ENCODE assay signal across 8 mouse cellular contexts in genomic region chr5:9111759-9112158, GRCm38 (mm10). TPM values are rescaled to one million over a fixed set of nuclear protein-coding genes. Genes with fewer than 3 reads are reported as not detected.
A peak's percentile ranks its signal among the peaks of the same experiment; 100 is the strongest.
DNase-seq lines count a peak whose midpoint lies in the region; ATAC-seq and TF ChIP-seq lines count a peak whose summit lies in the region.

No protein-coding gene starts in this region.

- no peaks in the 10 kb centered on the region; the same call in 1 of the 2 replicates for H3K27me3 ChIP-seq in G1E (ENCODE audit: insufficient read depth, low read length)
- no peaks in the 10 kb centered on the region for H3K27me3 ChIP-seq in liver, embryonic 14.5 days (ENCODE audit: control insufficient read depth, insufficient read depth, low read length)
- H3K27me3 ChIP-seq in neural tube, embryonic 11.5 days (ENCODE audit: control insufficient read depth, insufficient read depth, low read length): no peaks in the 10 kb centered on the region

- H3K9me3 ChIP-seq in G1E (replicated peaks): no peaks in the 10 kb centered on the region
- H3K9me3 ChIP-seq in liver, embryonic 14.5 days (ENCODE audit: control insufficient read depth, low read length): no peaks in the 10 kb centered on the region
- H3K9me3 ChIP-seq in neural tube, embryonic 11.5 days (ENCODE audit: control insufficient read depth, low read length): no peaks in the 10 kb centered on the region

- WGBS in liver, embryonic 14.5 days (ENCODE audit: insufficient replicate concordance): 8% methylated on average over 5 of the region's 5 CpGs
- 27% methylated on average over 5 of the region's 5 CpGs for WGBS in neural tube, embryonic 11.5 days

- peaks cover 22% of the 10 kb centered on the region for H3K36me3 ChIP-seq in G1E (replicated peaks)
- H3K36me3 ChIP-seq in liver, embryonic 14.5 days (replicated peaks; ENCODE audit: control insufficient read depth, insufficient read depth, low read depth): no peaks in the 10 kb centered on the region
- H3K36me3 ChIP-seq in neural tube, embryonic 11.5 days (ENCODE audit: control insufficient read depth, insufficient read depth, low read length): no peaks in the 10 kb centered on the region

- TF ChIP-seq EP300 in liver, embryonic 14.5 days (IDR thresholded peaks at IDR 0.05; ENCODE audit: low read depth): no peak

- TF ChIP-seq CTCF in G1E (IDR thresholded peaks at IDR 0.05; ENCODE audit: low read depth, low read length): peak; percentile 55; the same call in 1 of the 2 replicates
- peak; percentile 81 for TF ChIP-seq CTCF in liver, embryonic 14.5 days (IDR thresholded peaks at IDR 0.05; ENCODE audit: low read depth)

- no peaks in the 10 kb centered on the region for H3K4me1 ChIP-seq in G1E (ENCODE audit: insufficient read depth, low read depth, low read length)
- H3K4me1 ChIP-seq in liver, embryonic 14.5 days (replicated peaks; ENCODE audit: control insufficient read depth in 2 of 2, insufficient read depth in 2 of 2, low read length in 1 of 2): peaks cover 0 to 2% of the 10 kb centered on the region in 2 experiments; a peak in 1 of 4 replicates
- H3K4me1 ChIP-seq in neural tube, embryonic 11.5 days (ENCODE audit: control insufficient read depth, insufficient read depth, low read length): no peaks in the 10 kb centered on the region

- intact Hi-C loops in gastrocnemius, postnatal 14 days (cut with DNase I; ENCODE audit: low total_unique reads): no loop called here

- no peak overlapping the region for H3K4me3 ChIP-seq in G1E (ENCODE audit: low read depth, low read length)
- H3K4me3 ChIP-seq in liver, embryonic 14.5 days (ENCODE audit: insufficient read depth in 1 of 2, low read depth in 2 of 2, low read length in 2 of 2): no peak overlapping the region
- H3K4me3 ChIP-seq in neural tube, embryonic 11.5 days (ENCODE audit: low read depth, low read length): no peak overlapping the region

- H3K9ac ChIP-seq in liver, embryonic 14.5 days (replicated peaks): no peak overlapping the region
- no peak overlapping the region for H3K9ac ChIP-seq in neural tube, embryonic 11.5 days (ENCODE audit: low read length)

- H3K27ac ChIP-seq in liver, embryonic 14.5 days: no peak overlapping the region
- H3K27ac ChIP-seq in neural tube, embryonic 11.5 days (ENCODE audit: low read depth, low read length): no peak overlapping the region

- DNase-seq in 3134 (ENCODE audit: extremely low read depth, insufficient read length, low spot score) (peak; percentile 29), G1E (ENCODE audit: low spot score) (peak; percentile 6)
- DNase-seq in cerebellum, postnatal 14 days: peak; percentile 72 to 80
- DNase-seq in gastrocnemius, postnatal 14 days: peak; percentile 14
- DNase-seq in kidney, adult 8-10 months: peak; percentile 39 to 62
- DNase-seq in liver, embryonic 14.5 days (ENCODE audit: low read depth in 3 of 3, low spot score in 3 of 3): peak in 2 of 3 experiments; percentile 19 to 27
- peak; percentile 49 for DNase-seq in neural tube, embryonic 11.5 days (ENCODE audit: low spot score)
- peak; percentile 23 to 68 for DNase-seq in thymus, postnatal 10 days (ENCODE audit: low spot score in 2 of 2)

- peak; percentile 52; the same call in 1 of the 2 replicates for ATAC-seq in G1E (ENCODE audit: extremely low read depth, insufficient number of reproducible peaks, low FRiP score, poor library complexity, severe bottlenecking)
- peak; percentile 35; the same call in 1 of the 2 replicates for ATAC-seq in liver, embryonic 14.5 days (ENCODE audit: insufficient read depth)
- ATAC-seq in neural tube, embryonic 11.5 days (ENCODE audit: insufficient read depth, low FRiP score, low TSS enrichment): peak; percentile 68

- no peak overlapping the region for H3K4me2 ChIP-seq in liver, embryonic 14.5 days (ENCODE audit: low read depth)
- H3K4me2 ChIP-seq in neural tube, embryonic 11.5 days (ENCODE audit: low read depth): no peak overlapping the region

RNA-seq across cellular contexts. Expression of gene Tmem243, which starts 11.3 kb away (rescaled TPM):
- 0.97 and 2.0 TPM in 2 replicates for total RNA-seq in G1E (2014; fragmentation: Nextera tagmentation)
- 2.6 and 3.2 TPM in 2 replicates for total RNA-seq in G1E (2017)
- polyA plus RNA-seq in G1E (2012): 0.68 and 0.87 TPM in 2 replicates
- total RNA-seq in gastrocnemius, postnatal 14 days (2021): 1 to 10 TPM; 4.2 to 6.2 TPM
- 3.1 and 4.2 TPM in 2 replicates for polyA plus RNA-seq in liver, embryonic 14.5 days (2012; rRNA removed)
- 10.6 and 11.3 TPM in 2 replicates for polyA plus RNA-seq in liver, embryonic 14.5 days (2014; fragmentation: Nextera tagmentation; extraction: Ambion mirVana)
- 19.7 and 21.6 TPM in 2 replicates for polyA plus RNA-seq in neural tube, embryonic 11.5 days (2014; fragmentation: Nextera tagmentation; extraction: Ambion mirVana)

RNA-seq across cellular contexts. Expression of gene Dmtf1, which starts 49.8 kb away (rescaled TPM):
- 65.8 and 72.2 TPM in 2 replicates for total RNA-seq in G1E (2014; fragmentation: Nextera tagmentation)
- total RNA-seq in G1E (2017): 57.5 and 60.9 TPM in 2 replicates
- 3.0 and 3.2 TPM in 2 replicates for polyA plus RNA-seq in G1E (2012)
- total RNA-seq in gastrocnemius, postnatal 14 days (2021): 10 to 100 TPM in 1 of 2 experiments, 1 to 10 TPM in 1; 7.8 to 10.2 TPM
- 8.0 and 10.8 TPM in 2 replicates for polyA plus RNA-seq in liver, embryonic 14.5 days (2012; rRNA removed)
- polyA plus RNA-seq in liver, embryonic 14.5 days (2014; fragmentation: Nextera tagmentation; extraction: Ambion mirVana): 9.5 and 10.7 TPM in 2 replicates
- 74.1 and 75.0 TPM in 2 replicates for polyA plus RNA-seq in neural tube, embryonic 11.5 days (2014; fragmentation: Nextera tagmentation; extraction: Ambion mirVana)

Comparison
In these comparisons a context has a peak if more than half of its experiments do, and no peak if none do; other contexts are left out.
1. DNase-seq: peak in every context shown above with its lines; median percentile 76 in cerebellum, postnatal 14 days; 50 in kidney, adult 8-10 months; 49 in neural tube, embryonic 11.5 days; 46 in thymus, postnatal 10 days; 29 in 3134; 23 in liver, embryonic 14.5 days; 14 in gastrocnemius, postnatal 14 days; 6 in G1E.